Mouse (Mus musculus) naive thymus-derived CD4-positive, alpha-beta T cell, adult 2 months (primary cell): ENCODE results near the gene Borcs6.

Source experiments
- DNase-seq: peaks from one replicate; pipeline ENCODE4 v3.0.0-alpha.2; 2011; ENCODE audit warnings: low read depth

Gene Borcs6

GRCm38 (mm10) chr11:69071262-69071661 lies 11.7 kb downstream of the Borcs6 start:
- no peak for DNase-seq

GRCm38 (mm10) chr11:69072234-69072633 lies 12.7 kb downstream of the Borcs6 start:
- DNase-seq = no peak

GRCm38 (mm10) chr11:69072666-69073064 lies 13.1 kb downstream of the Borcs6 start:
- no peak for DNase-seq

GRCm38 (mm10) chr11:69073065-69073888 lies 13.8 kb downstream of the Borcs6 start:
- DNase-seq = peak; percentile 99

GRCm38 (mm10) chr11:69073951-69074775 lies 14.6 kb downstream of the Borcs6 start:
- DNase-seq = no peak

GRCm38 (mm10) chr11:69074776-69075069 lies 15.2 kb downstream of the Borcs6 start:
- DNase-seq = no peak

- DNase-seq = no peak
Measured at GRCm38 (mm10) chr11:69075764-69076479, 16.4 kb downstream of the Borcs6 start.

- DNase-seq = no peak
Measured at GRCm38 (mm10) chr11:69076572-69076971, 17.1 kb downstream of the Borcs6 start.

GRCm38 (mm10) chr11:69077316-69077715 lies 17.8 kb downstream of the Borcs6 start:
- DNase-seq = no peak

GRCm38 (mm10) chr11:69078041-69078440 lies 18.5 kb downstream of the Borcs6 start:
- DNase-seq = no peak

- DNase-seq = no peak
Measured at GRCm38 (mm10) chr11:69078805-69079438, 19.4 kb downstream of the Borcs6 start.

- DNase-seq = no peak
Measured at GRCm38 (mm10) chr11:69080102-69080854, 20.8 kb downstream of the Borcs6 start.

- DNase-seq = no peak
Measured at GRCm38 (mm10) chr11:69080855-69081222, 21.3 kb downstream of the Borcs6 start.

- DNase-seq = no peak
Measured at GRCm38 (mm10) chr11:69081613-69082012, 22.1 kb downstream of the Borcs6 start.

- DNase-seq = no peak
Measured at GRCm38 (mm10) chr11:69085608-69086007, 26.1 kb downstream of the Borcs6 start.

GRCm38 (mm10) chr11:69086390-69086789 lies 26.9 kb downstream of the Borcs6 start:
- DNase-seq = no peak

GRCm38 (mm10) chr11:69087082-69087481 lies 27.6 kb downstream of the Borcs6 start:
- no peak for DNase-seq

- DNase-seq = peak; percentile 37
Measured at GRCm38 (mm10) chr11:69087597-69087996, 28.1 kb downstream of the Borcs6 start.

GRCm38 (mm10) chr11:69088103-69088855 lies 28.8 kb downstream of the Borcs6 start, which contains the start of gene Vamp2:
TSS of gene Vamp2 (plus strand) at chr11:69088490.
- peak; percentile 93 for DNase-seq

GRCm38 (mm10) chr11:69088856-69089615 lies 29.5 kb downstream of the Borcs6 start:
- peak; percentile 65 for DNase-seq
